Mouse (Mus musculus): ENCODE results near the gene Dixdc1.

DNA sequence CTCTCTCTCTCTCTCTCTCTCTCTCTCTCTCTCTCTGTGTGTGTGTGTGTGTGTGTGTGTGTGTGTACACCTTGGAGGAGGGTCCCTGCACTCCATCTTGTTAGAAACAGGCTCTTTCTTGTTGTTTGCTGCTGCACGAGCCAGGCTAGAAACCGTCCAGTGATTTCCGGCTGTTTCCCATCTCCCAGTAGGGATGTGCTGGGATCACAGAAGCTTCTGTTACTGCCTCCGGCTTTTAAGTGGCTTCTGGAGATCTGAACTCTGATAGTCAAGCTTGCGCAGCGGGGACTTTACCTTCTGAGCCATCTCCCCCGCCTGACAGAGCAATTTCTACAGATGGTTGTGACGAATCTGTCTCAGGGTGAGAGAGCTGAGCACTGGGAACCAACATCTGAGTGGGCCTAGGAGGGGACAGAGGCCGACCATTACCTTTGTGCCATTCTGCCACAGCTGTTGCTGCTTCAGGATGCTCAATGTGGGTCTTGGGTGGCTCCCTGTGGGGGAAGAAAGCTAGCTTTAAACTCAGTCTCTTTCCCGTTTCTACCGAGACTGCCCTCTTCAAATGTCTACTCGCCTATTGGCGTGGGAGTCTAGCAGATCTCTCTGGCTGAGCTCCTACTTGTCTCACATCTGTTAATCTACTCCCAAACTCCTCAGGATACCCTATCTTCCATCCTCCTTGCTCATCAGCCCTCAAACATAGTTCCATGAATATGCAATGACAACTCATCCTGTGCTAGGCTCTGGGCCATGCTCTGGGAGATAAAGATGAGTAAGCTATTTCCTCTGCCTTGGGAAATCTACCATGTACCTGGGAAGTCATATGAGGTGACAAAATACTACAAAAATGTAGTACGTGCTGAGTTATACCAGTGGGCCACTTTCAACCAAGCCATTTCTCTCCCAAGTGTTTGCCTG, 1.8 kb upstream of the Dixdc1 start:
- no peak for TF ChIP-seq CTCF (conservative IDR thresholded peaks at IDR 0.05; ENCODE audit: insufficient read depth, insufficient read length, low read depth, low read length)
- no peak for TF ChIP-seq POLR2A (IDR thresholded peaks at IDR 0.05; ENCODE audit: low read depth, low read length)

Measured in kidney, adult 2 months (tissue).